In genomic region chr1:158653808-158654520, GRCm38 (mm10) we compare ENCODE assay signal across 8 mouse cellular contexts.
DNase-seq lines count a peak whose midpoint lies in the region; ATAC-seq and TF ChIP-seq lines count a peak whose summit lies in the region.

No protein-coding gene starts in this region.

- H3K36me3 ChIP-seq in hindbrain, embryonic 14.5 days (replicated peaks; ENCODE audit: control insufficient read depth, insufficient read depth), result peaks cover 22% of the 10 kb centered on the region
- peaks cover 8% of the 10 kb centered on the region for H3K36me3 ChIP-seq in neural tube, embryonic 12.5 days

- H3K4me1 ChIP-seq in hindbrain, embryonic 14.5 days (replicated peaks; ENCODE audit: control insufficient read depth, insufficient read depth, low read length), result no peaks in the 10 kb centered on the region
- no peaks in the 10 kb centered on the region for H3K4me1 ChIP-seq in neural tube, embryonic 12.5 days

- no peak overlapping the region for H3K27ac ChIP-seq in hindbrain, embryonic 14.5 days
- peak overlapping the region; percentile 24; the same call in 1 of the 2 replicates for H3K27ac ChIP-seq in left cerebral cortex, adult 2 months
- H3K27ac ChIP-seq in neural tube, embryonic 12.5 days, result no peak overlapping the region

- no peaks in the 10 kb centered on the region for H3K27me3 ChIP-seq in hindbrain, embryonic 14.5 days (ENCODE audit: control insufficient read depth, insufficient read depth, low read length)
- H3K27me3 ChIP-seq in neural tube, embryonic 12.5 days (replicated peaks), result no peaks in the 10 kb centered on the region

- H3K4me2 ChIP-seq in hindbrain, embryonic 14.5 days (replicated peaks), result no peak overlapping the region
- no peak overlapping the region for H3K4me2 ChIP-seq in neural tube, embryonic 12.5 days (replicated peaks)

- peak; percentile 74 for ATAC-seq in hindbrain, embryonic 14.5 days (ENCODE audit: low FRiP score)
- ATAC-seq in neural tube, embryonic 12.5 days (ENCODE audit: low FRiP score, low read depth), result peak; percentile 85
- ATAC-seq in monocyte, adult 5-6 weeks (replicated peaks; ENCODE audit: insufficient number of reproducible peaks, low FRiP score, low TSS enrichment, poor library complexity, severe bottlenecking), result no peak

- peak; percentile 60 for TF ChIP-seq CTCF in left cerebral cortex, adult 2 months (IDR thresholded peaks at IDR 0.05)

- intact Hi-C loops in left cerebral cortex, adult 2 months (cut with DNase I), result loop anchor here (1.0 to 5.0 kb wide), 5 partner anchors 107 to 1101 kb away; partner anchors contain the start of gene Brinp2

- no peak overlapping the region for H3K9ac ChIP-seq in hindbrain, embryonic 14.5 days
- H3K9ac ChIP-seq in neural tube, embryonic 12.5 days, result no peak overlapping the region

- 22% methylated on average over 4 of the region's 4 CpGs for WGBS in hindbrain, embryonic 14.5 days
- WGBS in neural tube, embryonic 12.5 days, result 24% methylated on average over 4 of the region's 4 CpGs

- DNase-seq in left cerebral cortex, adult 11 months (ENCODE audit: low spot score), result peak; percentile 19
- DNase-seq in left cerebral cortex, adult 8-10 months (ENCODE audit: low spot score in 2 of 2), result no peak
- peak; percentile 71 for DNase-seq in ZHBTc4 (ENCODE audit: low read depth, low spot score)
- peak; percentile 85 for DNase-seq in embryo, embryonic 10.5 days (ENCODE audit: low spot score)
- peak; percentile 75 for DNase-seq in hindbrain, embryonic 14.5 days (ENCODE audit: low spot score)
- peak in 1 of 2 experiments; percentile 31 for DNase-seq in left cerebral cortex, adult 2 months (ENCODE audit: extremely low spot score in 1 of 2, low spot score in 2 of 2)

- no peak overlapping the region for H3K4me3 ChIP-seq in hindbrain, embryonic 14.5 days (replicated peaks; ENCODE audit: low read length)
- H3K4me3 ChIP-seq in left cerebral cortex, adult 2 months, result no peak overlapping the region
- no peak overlapping the region for H3K4me3 ChIP-seq in neural tube, embryonic 12.5 days

- H3K9me3 ChIP-seq in hindbrain, embryonic 14.5 days (ENCODE audit: control insufficient read depth, low read length), result no peaks in the 10 kb centered on the region
- no peaks in the 10 kb centered on the region for H3K9me3 ChIP-seq in neural tube, embryonic 12.5 days

Comparison
In these comparisons a context has a peak if more than half of its experiments do, and no peak if none do; other contexts are left out.
1. DNase-seq: peak in left cerebral cortex, adult 11 months (single experiment), ZHBTc4 (single experiment), embryo, embryonic 10.5 days (single experiment) and hindbrain, embryonic 14.5 days (single experiment); none in left cerebral cortex, adult 8-10 months (0 of 2).